Mouse (Mus musculus): ENCODE results near the gene Jtb.

DNA sequence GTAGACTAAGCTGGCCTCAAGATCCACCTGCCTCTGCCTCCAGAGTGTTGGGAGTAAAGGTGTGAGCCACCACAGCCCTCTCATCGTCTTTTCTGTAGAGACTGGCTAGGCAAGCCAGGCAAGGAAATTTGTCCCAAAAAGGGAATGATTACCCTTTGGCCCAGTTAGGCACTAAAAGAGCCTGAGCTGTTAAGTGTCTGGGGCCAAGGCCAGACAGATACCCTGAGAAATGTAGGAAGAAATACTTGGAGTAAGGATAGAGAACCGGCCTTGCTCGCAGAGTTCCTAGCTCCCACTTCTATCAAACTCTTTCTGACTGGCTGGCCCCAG is 16.2 kb downstream of the Jtb start:
- TF ChIP-seq CTCF (IDR thresholded peaks at IDR 0.05; ENCODE audit: borderline replicate concordance, control insufficient read depth, extremely low read depth, insufficient read depth, low read length, poor library complexity) = no peak
- no peak for TF ChIP-seq POLR2A (IDR thresholded peaks at IDR 0.05; ENCODE audit: control insufficient read depth, extremely low read depth, insufficient read depth, low read length, poor library complexity)
